Mouse (Mus musculus): ENCODE measurements around the gene Naxd. TPM values are rescaled to one million over a fixed set of nuclear protein-coding genes. Genes with fewer than 3 reads are reported as not detected.

The Naxd gene
- 113 and 114 TPM in 2 replicates for polyA plus RNA-seq (2016; fragmentation: Nextera tagmentation; extraction: Ambion mirVana)

DNA sequence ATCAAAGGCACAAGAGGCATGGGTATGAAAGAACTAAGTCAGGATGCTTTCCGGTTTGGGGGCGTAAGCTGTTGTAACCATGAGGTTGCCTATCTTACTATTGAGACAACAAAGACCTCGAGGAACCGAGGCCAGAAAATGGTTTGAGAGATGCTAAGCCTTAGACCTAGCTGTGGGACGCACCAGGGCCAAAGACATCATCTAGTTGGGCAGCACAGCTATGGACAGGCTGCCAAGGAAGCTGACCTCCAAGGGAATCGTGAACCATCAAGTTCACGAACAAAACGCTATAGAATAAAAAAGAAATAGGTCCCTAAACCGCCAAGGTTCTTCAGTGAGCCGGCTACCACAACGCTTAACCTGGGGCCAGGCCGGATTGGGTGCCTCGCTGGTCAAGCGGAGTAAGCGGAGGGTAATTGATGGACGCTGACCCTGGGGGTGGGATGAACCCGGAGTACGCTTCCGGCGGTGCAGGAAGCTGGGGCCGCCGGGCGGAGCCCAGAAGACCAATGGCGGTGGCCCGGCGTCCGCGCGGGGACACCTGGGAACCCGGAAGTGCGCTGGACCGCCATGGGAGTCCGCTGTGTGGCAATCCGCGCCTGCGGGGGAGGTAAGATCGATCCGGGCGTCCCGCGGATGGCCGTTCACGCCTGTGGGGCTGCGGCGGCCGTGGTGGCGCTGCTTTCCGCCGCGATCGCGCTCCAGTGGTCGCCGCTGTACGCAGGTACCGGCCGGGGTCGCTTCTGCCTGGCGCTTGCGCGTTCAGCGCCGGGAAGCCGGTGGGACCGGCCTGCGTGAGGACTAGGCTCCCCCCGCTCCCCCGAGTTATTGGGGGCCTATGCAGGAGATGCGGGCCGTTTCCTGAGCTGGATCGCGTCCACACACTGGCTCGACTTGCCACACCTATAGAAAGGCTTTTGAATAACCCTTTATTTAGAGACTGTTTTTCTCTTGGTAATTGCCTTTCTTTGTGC lies at the start of gene Naxd:
Gene Naxd, plus strand, starts transcription at position 490 of the 974 bp plus-strand sequence.
- Histone ChIP-seq H3K9me3 (no peaks in the 10 kb centered on the region), H3K4me1 (peaks cover 10% of the 10 kb centered on the region; the same call in 1 of the 2 replicates), H3K27ac (peak within 1 kb of the TSS; percentile 76), H3K9ac (peak within 1 kb of the TSS; percentile 85), H3K4me2 (replicated peaks) (peak within 1 kb of the TSS; percentile 79), H3K27me3 (no peaks in the 10 kb centered on the region), H3K36me3 (peaks cover 3% of the 10 kb centered on the region), H3K4me3 (peak within 1 kb of the TSS; percentile 94)
- 4% methylated on average over 73 of the region's 73 CpGs for whole genome bisulfite sequencing
- ATAC-seq (ENCODE audit: insufficient number of reproducible peaks, insufficient read depth, low FRiP score, low TSS enrichment), result peak; percentile 96

DNA sequence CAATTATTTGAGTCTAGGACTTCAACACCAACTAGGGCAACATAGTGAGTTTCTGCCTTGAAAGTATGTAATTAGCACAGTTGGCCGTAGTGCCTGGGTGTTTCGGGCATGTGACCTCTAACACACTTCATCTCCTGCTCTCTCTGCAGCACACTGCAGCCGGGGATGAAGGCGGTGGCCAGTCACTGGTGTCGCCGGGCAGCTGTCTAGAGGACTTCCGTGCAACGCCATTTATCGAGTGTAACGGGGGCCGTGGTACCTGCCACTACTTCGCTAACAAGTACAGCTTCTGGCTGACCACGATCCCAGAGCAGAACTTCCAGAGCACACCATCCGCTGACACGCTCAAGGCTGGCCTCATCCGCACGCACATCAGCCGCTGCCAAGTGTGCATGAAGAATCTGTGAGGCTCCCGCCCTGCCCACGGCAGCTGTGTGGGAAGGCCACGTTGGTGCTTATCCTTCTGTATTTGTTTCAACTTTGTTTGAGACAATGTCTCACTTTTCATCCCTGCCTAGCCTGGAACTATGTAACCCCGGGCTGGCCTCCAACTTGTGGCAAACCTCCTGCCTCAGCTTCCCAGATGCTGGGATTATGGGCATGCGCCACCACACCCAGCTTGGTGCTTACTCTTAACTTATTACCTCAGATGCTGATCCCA lies 49.3 kb upstream of the Naxd start:
- no peaks in the 10 kb centered on the region for H3K27me3 ChIP-seq
- H3K27ac ChIP-seq, result no peak overlapping the region
- no peak overlapping the region for H3K9ac ChIP-seq
- H3K4me2 ChIP-seq (replicated peaks), result no peak overlapping the region
- no peak for ATAC-seq (ENCODE audit: insufficient number of reproducible peaks, insufficient read depth, low FRiP score, low TSS enrichment)
- no peak overlapping the region for H3K4me3 ChIP-seq
- WGBS, result 90% methylated on average over 23 of the region's 23 CpGs
- peaks cover 51% of the 10 kb centered on the region for H3K36me3 ChIP-seq
- H3K9me3 ChIP-seq, result no peaks in the 10 kb centered on the region
- H3K4me1 ChIP-seq, result peaks cover 8% of the 10 kb centered on the region

DNA sequence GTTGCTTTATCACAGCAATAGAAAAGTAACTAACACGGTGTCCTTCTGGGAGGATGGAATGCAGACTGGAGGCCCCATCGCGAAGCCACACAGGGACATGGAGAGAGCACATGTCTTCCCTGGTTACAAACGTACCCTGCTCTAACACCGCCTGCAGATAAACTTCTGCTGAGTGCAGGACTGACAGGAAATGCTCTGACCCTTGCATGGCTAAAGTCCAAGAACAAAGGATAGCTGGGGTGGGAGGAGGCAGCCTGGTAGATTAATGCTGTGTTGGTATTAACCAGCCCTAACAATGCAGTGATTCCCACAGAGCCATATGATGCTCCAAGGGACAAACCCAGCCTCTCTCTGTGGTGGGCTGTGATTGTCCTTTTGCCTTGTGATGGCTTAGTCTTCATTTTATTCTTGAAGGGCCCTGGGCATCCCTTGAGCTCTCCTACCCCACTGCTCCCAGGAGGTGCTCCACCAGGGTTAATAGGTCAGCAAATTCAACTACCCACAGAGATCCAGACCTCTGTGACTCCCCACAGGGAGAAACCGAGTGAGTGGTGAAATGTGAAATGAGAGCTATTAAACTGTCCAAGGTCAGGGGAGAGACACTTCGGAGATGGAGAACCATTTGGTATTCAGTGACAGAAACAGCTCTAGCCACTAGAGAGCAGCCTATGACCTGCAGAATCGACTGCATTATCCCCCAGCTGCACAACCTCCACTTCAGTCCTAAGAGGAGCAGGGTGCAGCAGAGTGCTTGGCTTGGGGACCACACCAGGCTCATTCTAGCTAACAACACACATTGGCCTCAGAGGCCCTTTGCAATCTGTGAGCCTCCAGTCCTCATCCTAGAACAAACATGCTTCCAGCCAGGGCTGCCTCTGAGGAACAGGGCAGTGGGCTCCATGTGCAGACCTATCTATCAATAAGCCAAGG lies 46.9 kb upstream of the Naxd start:
- WGBS, result 44% methylated on average over 8 of the region's 8 CpGs
- H3K27ac ChIP-seq, result no peak overlapping the region

DNA sequence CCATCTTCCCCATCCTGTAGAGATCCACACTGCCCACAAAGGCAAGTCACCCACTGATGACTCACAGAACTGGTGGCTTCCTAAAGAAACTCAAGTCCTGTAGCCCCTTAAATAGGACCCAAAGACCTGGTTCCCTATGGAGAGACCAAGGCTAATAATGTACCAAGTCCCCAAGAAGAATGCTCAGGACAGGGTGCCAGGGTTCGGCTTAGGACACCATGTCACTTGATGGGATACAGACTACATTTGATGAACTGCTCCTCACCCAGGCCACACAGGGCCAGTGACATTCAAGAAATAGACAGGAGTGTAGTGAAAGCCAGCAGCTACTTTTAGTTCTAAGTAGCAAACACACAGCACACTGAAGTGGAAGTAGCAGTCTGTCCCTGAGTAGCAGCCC lies 45.2 kb upstream of the Naxd start:
- no peak overlapping the region for H3K9ac ChIP-seq
- WGBS, result 92% methylated on average over 1 of the region's 1 CpGs
- ATAC-seq (ENCODE audit: insufficient number of reproducible peaks, insufficient read depth, low FRiP score, low TSS enrichment), result no peak
- H3K36me3 ChIP-seq, result peaks cover 15% of the 10 kb centered on the region
- no peak overlapping the region for H3K27ac ChIP-seq
- H3K4me1 ChIP-seq, result peaks cover 16% of the 10 kb centered on the region
- no peak overlapping the region for H3K4me3 ChIP-seq
- 0 out of 2 replicates have a peak, but pooled peaks cover 6% of the 10 kb centered on the region for H3K27me3 ChIP-seq
- H3K9me3 ChIP-seq, result no peaks in the 10 kb centered on the region
- no peak overlapping the region for H3K4me2 ChIP-seq (replicated peaks)

More for the DNA sequence above, 46.9 kb upstream of the Naxd start:
- H3K4me3 ChIP-seq, result no peak overlapping the region
- H3K36me3 ChIP-seq, result peaks cover 29% of the 10 kb centered on the region
- H3K4me1 ChIP-seq, result peaks cover 16% of the 10 kb centered on the region
- H3K9me3 ChIP-seq, result no peaks in the 10 kb centered on the region
- no peak overlapping the region for H3K9ac ChIP-seq
- H3K4me2 ChIP-seq (replicated peaks), result no peak overlapping the region
- H3K27me3 ChIP-seq, result 0 out of 2 replicates have a peak, but pooled peaks cover 6% of the 10 kb centered on the region
- no peak for ATAC-seq (ENCODE audit: insufficient number of reproducible peaks, insufficient read depth, low FRiP score, low TSS enrichment)

DNA sequence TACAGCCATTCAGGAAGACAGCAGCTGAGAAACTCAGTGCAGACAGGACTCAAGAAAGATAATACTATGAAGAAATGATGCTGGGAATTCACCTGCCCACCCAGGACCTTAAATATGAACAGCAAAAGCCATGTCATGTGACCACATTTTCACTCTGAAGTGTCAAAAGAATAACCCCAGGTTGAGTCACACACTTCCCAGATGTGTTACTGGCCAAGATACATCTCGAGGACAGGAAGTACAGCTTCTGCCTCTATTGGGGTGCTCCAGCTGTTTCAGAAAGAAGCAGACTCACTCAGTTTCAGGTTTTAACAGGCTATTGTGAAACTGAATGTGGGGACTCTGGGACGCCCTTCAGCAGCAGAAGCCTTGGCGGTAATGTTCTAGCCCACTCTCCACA lies 44.7 kb upstream of the Naxd start:
- Histone ChIP-seq H3K4me1 (peaks cover 16% of the 10 kb centered on the region), H3K27ac (peak overlapping the region; percentile 67; the same call in 1 of the 2 replicates), H3K9me3 (no peaks in the 10 kb centered on the region), H3K4me2 (replicated peaks) (no peak overlapping the region), H3K36me3 (peaks cover 15% of the 10 kb centered on the region), H3K4me3 (no peak overlapping the region), H3K9ac (no peak overlapping the region), H3K27me3 (0 out of 2 replicates have a peak, but pooled peaks cover 6% of the 10 kb centered on the region)
- WGBS, result 64% methylated on average over 3 of the region's 3 CpGs
- no peak for ATAC-seq (ENCODE audit: insufficient number of reproducible peaks, insufficient read depth, low FRiP score, low TSS enrichment)

DNA sequence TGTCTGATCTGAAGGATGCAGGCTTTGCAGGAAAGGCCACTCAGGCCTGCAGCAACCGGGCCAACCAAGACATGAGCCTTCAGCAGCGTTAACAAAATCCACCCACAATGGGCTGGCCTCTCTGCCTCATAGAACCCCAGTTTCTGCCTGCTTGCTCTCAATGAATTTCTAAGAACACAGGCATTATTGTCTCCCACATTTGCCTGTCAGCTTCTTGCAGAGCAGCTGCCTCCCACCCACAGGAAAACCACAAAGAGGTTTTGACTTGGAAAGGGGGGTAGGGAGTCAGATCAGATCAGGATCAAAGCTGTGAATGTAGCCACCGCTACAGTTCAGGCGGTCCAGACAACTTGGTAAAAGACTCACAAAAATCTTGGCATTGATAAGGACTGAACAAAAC lies 44.3 kb upstream of the Naxd start:
- ATAC-seq (ENCODE audit: insufficient number of reproducible peaks, insufficient read depth, low FRiP score, low TSS enrichment), result no peak
- WGBS, result 15% methylated on average over 4 of the region's 4 CpGs
- Histone ChIP-seq H3K9ac (no peak overlapping the region), H3K9me3 (no peaks in the 10 kb centered on the region), H3K4me3 (no peak overlapping the region), H3K4me2 (replicated peaks) (no peak overlapping the region), H3K36me3 (peaks cover 13% of the 10 kb centered on the region), H3K27ac (peak overlapping the region; percentile 67; the same call in 1 of the 2 replicates), H3K27me3 (0 out of 2 replicates have a peak, but pooled peaks cover 6% of the 10 kb centered on the region), H3K4me1 (peaks cover 20% of the 10 kb centered on the region)

DNA sequence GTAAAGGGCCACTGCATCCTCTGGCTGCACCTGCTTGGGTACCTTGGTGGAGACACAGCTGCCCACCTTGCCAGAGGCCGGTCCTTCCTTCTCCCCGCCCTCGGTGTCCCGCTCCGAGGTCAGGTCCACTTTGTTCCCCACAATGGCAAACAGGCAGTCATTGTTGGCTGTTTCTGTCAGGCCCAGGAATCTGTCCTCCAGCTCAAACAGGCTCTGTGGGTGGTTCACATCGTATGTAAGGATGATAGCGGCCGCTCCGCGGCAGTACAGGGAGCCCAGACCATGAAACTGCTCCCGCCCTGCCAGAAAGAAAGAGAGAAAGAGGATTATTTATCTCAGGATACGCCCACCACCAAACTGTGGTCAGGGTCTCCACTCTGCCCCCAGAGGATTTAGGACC lies 43.1 kb upstream of the Naxd start:
- Histone ChIP-seq H3K27ac (no peak overlapping the region), H3K4me2 (replicated peaks) (no peak overlapping the region)
- 38% methylated on average over 12 of the region's 12 CpGs for WGBS

DNA sequence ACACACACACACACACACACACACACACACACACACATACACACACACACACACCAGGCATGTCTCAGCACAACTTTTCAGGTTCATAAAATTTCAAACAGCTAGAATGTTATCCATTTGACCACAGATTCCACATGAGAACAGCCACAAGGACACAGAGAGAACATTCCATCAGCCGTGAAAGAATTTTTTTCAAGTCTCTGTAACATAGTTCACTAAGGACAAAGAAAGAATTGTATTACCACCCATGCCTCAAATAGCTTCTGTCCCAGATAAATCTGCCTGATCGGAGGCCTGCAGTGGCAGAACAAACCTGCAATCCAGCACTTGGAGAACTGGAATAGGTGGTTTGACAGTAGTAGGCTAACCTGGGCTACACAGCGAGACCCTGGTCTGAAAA lies 40.0 kb upstream of the Naxd start:
- 49% methylated on average over 3 of the region's 3 CpGs for WGBS
- Histone ChIP-seq H3K27me3 (0 out of 2 replicates have a peak, but pooled peaks cover 6% of the 10 kb centered on the region), H3K4me2 (replicated peaks) (no peak overlapping the region), H3K9me3 (no peaks in the 10 kb centered on the region), H3K4me3 (no peak overlapping the region), H3K27ac (no peak overlapping the region), H3K9ac (no peak overlapping the region), H3K4me1 (peaks cover 41% of the 10 kb centered on the region), H3K36me3 (no peaks in the 10 kb centered on the region)
- ATAC-seq (ENCODE audit: insufficient number of reproducible peaks, insufficient read depth, low FRiP score, low TSS enrichment), result no peak

More for the DNA sequence above, 43.1 kb upstream of the Naxd start:
- H3K9me3 ChIP-seq, result no peaks in the 10 kb centered on the region
- 0 out of 2 replicates have a peak, but pooled peaks cover under 1% of the 10 kb centered on the region for H3K36me3 ChIP-seq
- no peak overlapping the region for H3K9ac ChIP-seq
- H3K27me3 ChIP-seq, result 0 out of 2 replicates have a peak, but pooled peaks cover 6% of the 10 kb centered on the region
- ATAC-seq (ENCODE audit: insufficient number of reproducible peaks, insufficient read depth, low FRiP score, low TSS enrichment), result no peak
- peaks cover 32% of the 10 kb centered on the region for H3K4me1 ChIP-seq
- H3K4me3 ChIP-seq, result no peak overlapping the region

DNA sequence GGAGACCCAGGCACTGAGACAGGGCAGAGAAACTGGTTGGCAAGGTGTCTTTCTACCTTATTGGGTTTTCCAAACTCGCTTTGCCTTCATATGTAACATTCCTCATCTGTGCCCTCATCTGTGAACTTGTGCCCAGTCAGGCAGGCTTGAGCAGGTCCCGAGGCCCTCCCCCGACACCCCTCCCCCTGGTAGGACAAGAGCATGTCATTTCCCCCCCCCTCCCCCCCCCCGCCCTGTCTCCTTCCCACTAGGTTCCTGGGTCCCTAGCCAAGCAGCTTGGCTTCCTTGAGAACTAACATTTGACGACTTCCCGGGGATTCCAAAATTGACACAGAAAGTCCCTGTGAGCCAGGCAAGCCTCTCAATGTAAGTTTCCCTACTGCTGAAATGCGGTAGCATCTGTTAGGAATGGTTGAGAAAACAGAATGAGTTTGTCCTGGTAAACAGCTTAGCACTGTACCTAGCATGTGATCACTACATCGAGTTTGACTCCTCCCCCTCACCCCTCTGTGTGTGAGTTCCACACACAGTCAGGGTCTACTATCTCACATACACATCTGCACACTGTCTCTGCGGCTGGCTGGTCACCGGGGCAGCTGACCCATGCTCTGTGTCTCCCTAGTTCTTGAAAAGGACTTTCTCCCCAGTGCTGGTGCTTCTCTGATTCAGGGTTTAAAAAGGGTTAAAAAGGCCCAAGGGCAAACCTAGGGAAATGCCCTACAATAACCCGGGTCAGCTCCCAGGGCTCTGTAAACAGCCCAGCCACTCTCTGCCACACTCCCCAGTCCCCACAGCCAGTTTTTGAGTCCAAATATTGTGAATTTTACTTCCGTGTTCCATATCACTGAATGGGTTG lies 39.1 kb upstream of the Naxd start:
- H3K27ac ChIP-seq, result 0 out of 2 replicates have a peak overlapping the region, but pooled peaks have one; percentile 47
- WGBS, result 33% methylated on average over 12 of the region's 12 CpGs
- peaks cover 32% of the 10 kb centered on the region for H3K4me1 ChIP-seq
- no peaks in the 10 kb centered on the region for H3K9me3 ChIP-seq
- H3K9ac ChIP-seq, result no peak overlapping the region
- 0 out of 2 replicates have a peak, but pooled peaks cover 6% of the 10 kb centered on the region for H3K27me3 ChIP-seq
- no peak for ATAC-seq (ENCODE audit: insufficient number of reproducible peaks, insufficient read depth, low FRiP score, low TSS enrichment)
- no peaks in the 10 kb centered on the region for H3K36me3 ChIP-seq
- no peak overlapping the region for H3K4me2 ChIP-seq (replicated peaks)
- H3K4me3 ChIP-seq, result no peak overlapping the region

DNA sequence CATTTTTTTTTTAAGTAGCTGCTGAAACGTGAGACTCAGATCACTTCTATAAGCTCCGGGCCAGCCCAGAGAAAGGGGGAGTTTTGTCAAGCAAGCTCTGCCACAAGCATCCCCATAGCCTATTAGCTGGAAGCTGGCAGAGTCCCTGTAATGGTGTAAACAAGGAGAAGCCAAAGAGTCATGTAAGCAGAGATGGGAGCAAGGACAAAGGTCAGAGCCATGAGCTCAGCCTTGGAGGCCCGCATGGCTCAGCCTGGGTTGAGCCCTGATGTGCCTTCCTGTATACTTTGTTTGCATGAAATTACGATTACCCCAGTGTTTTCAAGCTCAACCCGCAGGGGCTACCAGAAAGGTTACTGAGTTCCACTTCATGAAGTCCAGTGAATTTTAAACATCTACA lies 38.3 kb upstream of the Naxd start:
- Histone ChIP-seq H3K4me3 (no peak overlapping the region), H3K27me3 (0 out of 2 replicates have a peak, but pooled peaks cover 6% of the 10 kb centered on the region), H3K9ac (no peak overlapping the region), H3K9me3 (no peaks in the 10 kb centered on the region), H3K4me2 (replicated peaks) (0 out of 2 replicates have a peak overlapping the region, but pooled peaks have one; percentile 2), H3K4me1 (peaks cover 30% of the 10 kb centered on the region), H3K27ac (peak overlapping the region; percentile 47; the same call in 1 of the 2 replicates), H3K36me3 (no peaks in the 10 kb centered on the region)
- ATAC-seq (ENCODE audit: insufficient number of reproducible peaks, insufficient read depth, low FRiP score, low TSS enrichment), result no peak
- 15% methylated on average over 5 of the region's 5 CpGs for WGBS

Measured in embryonic facial prominence, embryonic 12.5 days (tissue).